Mouse (Mus musculus) frontal cortex, postnatal 14 days (tissue): Measurements from ENCODE around the gene 1700017N19Rik.
A peak's percentile ranks its signal among the peaks of the same experiment; 100 is the strongest.
"Not testable (repeated sequence)": the region's sequence is repeated elsewhere in the genome, so short reads cannot be mapped to it uniquely, and the experiment has no call there.

Source experiments
- DNase-seq, 2 experiments: peaks; one replicate each; pipeline ENCODE4 v3.0.0; 2022; ENCODE audit warnings: low spot score in 2 of 2

1700017N19Rik gene

GRCm38 (mm10) chr10:100590323-100590722 is at the start of gene 1700017N19Rik, which contains the start of gene 4930430F08Rik:
TSS of gene 1700017N19Rik (plus strand) at chr10:100590484.
TSS of gene 4930430F08Rik (minus strand) at chr10:100590423.
- DNase-seq, result no peak

- no peak for DNase-seq
These were observed 33.6 kb upstream of the 1700017N19Rik start for GRCm38 (mm10) chr10:100556566-100557175.

- not testable (repeated sequence) for DNase-seq
These were observed 29.9 kb upstream of the 1700017N19Rik start for GRCm38 (mm10) chr10:100560194-100560883.

GRCm38 (mm10) chr10:100564112-100564511 is 26.2 kb upstream of the 1700017N19Rik start:
- no peak for DNase-seq

GRCm38 (mm10) chr10:100571707-100572106 is 18.6 kb upstream of the 1700017N19Rik start:
- DNase-seq, result no peak

- DNase-seq, result no peak
These were observed 15.7 kb upstream of the 1700017N19Rik start for GRCm38 (mm10) chr10:100574505-100575149.

- no peak for DNase-seq
These were observed 15.0 kb upstream of the 1700017N19Rik start for GRCm38 (mm10) chr10:100575294-100575693.

- no peak for DNase-seq
These were observed 6.1 kb upstream of the 1700017N19Rik start for GRCm38 (mm10) chr10:100584178-100584577.

GRCm38 (mm10) chr10:100588524-100588923 is 1.8 kb upstream of the 1700017N19Rik start:
- no peak for DNase-seq

- peak; percentile 79 to 87 for DNase-seq
These were observed 1.3 kb upstream of the 1700017N19Rik start for GRCm38 (mm10) chr10:100588932-100589388.

- DNase-seq, result no peak
These were observed 8.1 kb downstream of the 1700017N19Rik start for GRCm38 (mm10) chr10:100598339-100598738.

- no peak for DNase-seq
These were observed 13.2 kb downstream of the 1700017N19Rik start for GRCm38 (mm10) chr10:100603511-100603910.

GRCm38 (mm10) chr10:100604254-100604653 is 14.0 kb downstream of the 1700017N19Rik start:
- DNase-seq, result no peak

- no peak for DNase-seq
These were observed 27.1 kb downstream of the 1700017N19Rik start for GRCm38 (mm10) chr10:100617233-100617903.

- no peak for DNase-seq
These were observed 29.2 kb downstream of the 1700017N19Rik start for GRCm38 (mm10) chr10:100619474-100619873.

- no peak for DNase-seq
These were observed 29.8 kb downstream of the 1700017N19Rik start for GRCm38 (mm10) chr10:100620040-100620439.

- DNase-seq, result no peak
These were observed 32.2 kb downstream of the 1700017N19Rik start for GRCm38 (mm10) chr10:100622494-100622893.

GRCm38 (mm10) chr10:100629762-100630438 is 39.6 kb downstream of the 1700017N19Rik start:
- peak; percentile 23 to 49 for DNase-seq

- no peak for DNase-seq
These were observed 52.6 kb downstream of the 1700017N19Rik start for GRCm38 (mm10) chr10:100642887-100643286.

GRCm38 (mm10) chr10:100645331-100645935 is 55.1 kb downstream of the 1700017N19Rik start:
- no peak for DNase-seq

- DNase-seq, result no peak
These were observed 63.9 kb downstream of the 1700017N19Rik start for GRCm38 (mm10) chr10:100654183-100654582.
